Mouse (Mus musculus): ENCODE measurements around the gene Trim7. TPM values are rescaled to one million over a fixed set of nuclear protein-coding genes. Genes with fewer than 3 reads are reported as not detected.
"Not testable (repeated sequence)": the region's sequence is repeated elsewhere in the genome, so short reads cannot be mapped to it uniquely, and the experiment has no call there.

The Trim7 gene
- 0.27 and 0.33 TPM in 2 replicates for polyA plus RNA-seq (2014; fragmentation: Nextera tagmentation; extraction: Ambion mirVana)

- WGBS = under 1% methylated on average over 28 of the region's 92 CpGs
- not testable (repeated sequence) for DNase-seq (ENCODE audit: low spot score); H3K27me3 ChIP-seq (ENCODE audit: control insufficient read depth, insufficient read depth, low read length); H3K4me1 ChIP-seq (ENCODE audit: control insufficient read depth, insufficient read depth, low read length); H3K27ac ChIP-seq (replicated peaks; ENCODE audit: low read depth, low read length); H3K36me3 ChIP-seq (replicated peaks; ENCODE audit: control insufficient read depth, insufficient read depth, low read depth, low read length); H3K9me3 ChIP-seq (replicated peaks; ENCODE audit: control insufficient read depth, low read length)
- Histone ChIP-seq H3K4me3 (ENCODE audit: low read depth, low read length) (peak within 1 kb of the TSS; percentile 40), H3K4me2 (ENCODE audit: low read depth, low read length) (peak within 1 kb of the TSS; percentile 43), H3K9ac (replicated peaks; ENCODE audit: low read length) (peak within 1 kb of the TSS; percentile 37; the same call in 1 of the 2 replicates)
- ATAC-seq (replicated peaks; ENCODE audit: insufficient number of reproducible peaks, low FRiP score, low TSS enrichment, low read depth) = peak; percentile 68
These were observed at the start of gene Trim7, which contains the start of gene Gm12184 for GRCm38 (mm10) chr11:48825979-48826751. Gene Trim7 (plus strand): TSS chr11:48826140. Gene Gm12184 (minus strand): TSS chr11:48826655.

- no peaks in the 10 kb centered on the region for H3K9me3 ChIP-seq (replicated peaks; ENCODE audit: control insufficient read depth, low read length)
- ATAC-seq (replicated peaks; ENCODE audit: insufficient number of reproducible peaks, low FRiP score, low TSS enrichment, low read depth) = 0 out of 2 replicates have a peak, but pooled peaks have one; percentile 10
These were observed 49.3 kb upstream of the Trim7 start for GRCm38 (mm10) chr11:48776664-48777063.

GRCm38 (mm10) chr11:48777303-48777702, 48.6 kb upstream of the Trim7 start:
- DNase-seq (ENCODE audit: low spot score) (no peak), ATAC-seq (replicated peaks; ENCODE audit: insufficient number of reproducible peaks, low FRiP score, low TSS enrichment, low read depth) (no peak)
- no peak overlapping the region for H3K4me3 ChIP-seq (ENCODE audit: low read depth, low read length)
- H3K27ac ChIP-seq (replicated peaks; ENCODE audit: low read depth, low read length) = no peak overlapping the region
- no peaks in the 10 kb centered on the region for H3K27me3 ChIP-seq (ENCODE audit: control insufficient read depth, insufficient read depth, low read length)
- no peak overlapping the region for H3K4me2 ChIP-seq (ENCODE audit: low read depth, low read length)
- no peaks in the 10 kb centered on the region for H3K36me3 ChIP-seq (replicated peaks; ENCODE audit: control insufficient read depth, insufficient read depth, low read depth, low read length)
- 93% methylated on average over 9 of the region's 9 CpGs for WGBS
- no peaks in the 10 kb centered on the region for H3K4me1 ChIP-seq (ENCODE audit: control insufficient read depth, insufficient read depth, low read length)
- H3K9me3 ChIP-seq (replicated peaks; ENCODE audit: control insufficient read depth, low read length) = no peaks in the 10 kb centered on the region
- no peak overlapping the region for H3K9ac ChIP-seq (replicated peaks; ENCODE audit: low read length)

More at GRCm38 (mm10) chr11:48776664-48777063, 49.3 kb upstream of the Trim7 start:
- 42% methylated on average over 9 of the region's 9 CpGs for WGBS
- Histone ChIP-seq H3K9ac (replicated peaks; ENCODE audit: low read length) (no peak overlapping the region), H3K36me3 (replicated peaks; ENCODE audit: control insufficient read depth, insufficient read depth, low read depth, low read length) (no peaks in the 10 kb centered on the region), H3K4me2 (ENCODE audit: low read depth, low read length) (no peak overlapping the region), H3K27me3 (ENCODE audit: control insufficient read depth, insufficient read depth, low read length) (no peaks in the 10 kb centered on the region), H3K4me1 (ENCODE audit: control insufficient read depth, insufficient read depth, low read length) (no peaks in the 10 kb centered on the region), H3K4me3 (ENCODE audit: low read depth, low read length) (no peak overlapping the region), H3K27ac (replicated peaks; ENCODE audit: low read depth, low read length) (no peak overlapping the region)
- no peak for DNase-seq (ENCODE audit: low spot score)

- Histone ChIP-seq H3K4me3 (ENCODE audit: low read depth, low read length) (no peak overlapping the region), H3K4me2 (ENCODE audit: low read depth, low read length) (no peak overlapping the region), H3K36me3 (replicated peaks; ENCODE audit: control insufficient read depth, insufficient read depth, low read depth, low read length) (no peaks in the 10 kb centered on the region), H3K9ac (replicated peaks; ENCODE audit: low read length) (no peak overlapping the region), H3K27me3 (ENCODE audit: control insufficient read depth, insufficient read depth, low read length) (no peaks in the 10 kb centered on the region), H3K4me1 (ENCODE audit: control insufficient read depth, insufficient read depth, low read length) (no peaks in the 10 kb centered on the region), H3K27ac (replicated peaks; ENCODE audit: low read depth, low read length) (no peak overlapping the region), H3K9me3 (replicated peaks; ENCODE audit: control insufficient read depth, low read length) (no peaks in the 10 kb centered on the region)
- 30% methylated on average over 7 of the region's 7 CpGs for WGBS
- DNase-seq (ENCODE audit: low spot score) = peak; percentile 53
- no peak for ATAC-seq (replicated peaks; ENCODE audit: insufficient number of reproducible peaks, low FRiP score, low TSS enrichment, low read depth)
These were observed 46.5 kb upstream of the Trim7 start for GRCm38 (mm10) chr11:48779450-48779849.

GRCm38 (mm10) chr11:48782243-48782642, 43.7 kb upstream of the Trim7 start:
- 79% methylated on average over 4 of the region's 4 CpGs for WGBS
- Histone ChIP-seq H3K4me1 (ENCODE audit: control insufficient read depth, insufficient read depth, low read length) (no peaks in the 10 kb centered on the region), H3K27ac (replicated peaks; ENCODE audit: low read depth, low read length) (no peak overlapping the region), H3K4me2 (ENCODE audit: low read depth, low read length) (no peak overlapping the region), H3K4me3 (ENCODE audit: low read depth, low read length) (no peak overlapping the region), H3K9me3 (replicated peaks; ENCODE audit: control insufficient read depth, low read length) (no peaks in the 10 kb centered on the region), H3K36me3 (replicated peaks; ENCODE audit: control insufficient read depth, insufficient read depth, low read depth, low read length) (no peaks in the 10 kb centered on the region), H3K9ac (replicated peaks; ENCODE audit: low read length) (no peak overlapping the region), H3K27me3 (ENCODE audit: control insufficient read depth, insufficient read depth, low read length) (no peaks in the 10 kb centered on the region)
- ATAC-seq (replicated peaks; ENCODE audit: insufficient number of reproducible peaks, low FRiP score, low TSS enrichment, low read depth) = no peak
- no peak for DNase-seq (ENCODE audit: low spot score)

- H3K9ac ChIP-seq (replicated peaks; ENCODE audit: low read length) = no peak overlapping the region
These were observed 38.3 kb upstream of the Trim7 start for GRCm38 (mm10) chr11:48787455-48788211.

GRCm38 (mm10) chr11:48788311-48789089, 37.4 kb upstream of the Trim7 start:
- 8% methylated on average over 16 of the region's 16 CpGs for WGBS
- DNase-seq (ENCODE audit: low spot score) (peak; percentile 88), ATAC-seq (replicated peaks; ENCODE audit: insufficient number of reproducible peaks, low FRiP score, low TSS enrichment, low read depth) (peak; percentile 60; the same call in 1 of the 2 replicates)
- Histone ChIP-seq H3K9ac (replicated peaks; ENCODE audit: low read length) (peak overlapping the region; percentile 46), H3K4me2 (ENCODE audit: low read depth, low read length) (peak overlapping the region; percentile 47), H3K4me3 (ENCODE audit: low read depth, low read length) (peak overlapping the region; percentile 29), H3K9me3 (replicated peaks; ENCODE audit: control insufficient read depth, low read length) (no peaks in the 10 kb centered on the region), H3K4me1 (ENCODE audit: control insufficient read depth, insufficient read depth, low read length) (no peaks in the 10 kb centered on the region), H3K27me3 (ENCODE audit: control insufficient read depth, insufficient read depth, low read length) (no peaks in the 10 kb centered on the region), H3K27ac (replicated peaks; ENCODE audit: low read depth, low read length) (no peak overlapping the region), H3K36me3 (replicated peaks; ENCODE audit: control insufficient read depth, insufficient read depth, low read depth, low read length) (no peaks in the 10 kb centered on the region)

More at GRCm38 (mm10) chr11:48787455-48788211, 38.3 kb upstream of the Trim7 start:
- Histone ChIP-seq H3K9me3 (replicated peaks; ENCODE audit: control insufficient read depth, low read length) (no peaks in the 10 kb centered on the region), H3K4me1 (ENCODE audit: control insufficient read depth, insufficient read depth, low read length) (no peaks in the 10 kb centered on the region), H3K27ac (replicated peaks; ENCODE audit: low read depth, low read length) (no peak overlapping the region), H3K36me3 (replicated peaks; ENCODE audit: control insufficient read depth, insufficient read depth, low read depth, low read length) (no peaks in the 10 kb centered on the region), H3K4me3 (ENCODE audit: low read depth, low read length) (peak overlapping the region; percentile 29; the same call in 1 of the 2 replicates), H3K4me2 (ENCODE audit: low read depth, low read length) (peak overlapping the region; percentile 21; the same call in 1 of the 2 replicates), H3K27me3 (ENCODE audit: control insufficient read depth, insufficient read depth, low read length) (no peaks in the 10 kb centered on the region)
- ATAC-seq (replicated peaks; ENCODE audit: insufficient number of reproducible peaks, low FRiP score, low TSS enrichment, low read depth) = 0 out of 2 replicates have a peak, but pooled peaks have one; percentile 46
- DNase-seq (ENCODE audit: low spot score) = peak; percentile 65
- 51% methylated on average over 10 of the region's 10 CpGs for WGBS
